Mouse (Mus musculus): ENCODE data around the gene Scgb3a1.
A peak's percentile ranks its signal among the peaks of the same experiment; 100 is the strongest.

Scgb3a1 gene

GRCm38 (mm10) chr11:49663310-49663709, at the start of gene Scgb3a1:
Scgb3a1 (plus strand) TSS chr11:49663610.
- no peak for DNase-seq

DNA sequence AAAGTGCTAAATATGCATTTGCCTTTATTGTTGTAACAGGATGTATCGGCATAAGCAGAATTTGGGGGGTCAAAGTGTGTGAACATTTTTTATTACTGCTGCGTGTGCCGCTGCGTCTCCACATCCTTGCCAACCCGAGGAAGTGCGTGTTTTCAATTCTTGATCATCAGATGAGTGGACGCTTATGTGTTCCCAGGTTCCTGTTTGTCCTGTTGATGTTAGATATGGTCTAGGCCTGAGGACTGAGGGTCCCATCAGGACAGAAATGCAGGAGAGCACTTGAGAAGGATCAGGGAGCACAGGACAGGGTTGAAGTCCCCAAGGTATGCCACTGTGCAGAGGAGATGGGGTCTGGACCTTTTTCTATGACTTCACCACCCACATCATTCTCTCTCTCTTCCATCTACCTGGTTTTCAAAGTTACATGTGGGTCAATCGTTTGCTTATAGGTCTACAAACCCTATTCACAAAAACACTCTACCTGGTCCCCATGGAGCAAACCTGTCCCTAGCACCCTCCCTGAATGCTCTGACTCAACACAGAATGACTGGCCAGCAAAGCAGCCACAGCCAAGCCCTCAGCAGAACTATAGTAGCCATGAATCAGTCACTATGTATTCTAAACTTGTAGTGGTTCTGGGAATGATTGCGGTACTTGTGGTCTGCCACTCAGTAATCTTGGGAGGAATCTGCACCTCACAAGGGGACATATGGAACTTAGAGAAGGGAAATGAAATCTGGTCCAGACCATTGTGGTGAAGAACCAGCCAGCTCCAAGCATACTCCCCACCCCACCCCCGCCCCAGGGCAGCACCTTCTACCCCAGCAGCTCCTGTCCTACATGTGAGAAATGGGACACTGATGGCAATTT, 47.3 kb upstream of the Scgb3a1 start:
- no peak for DNase-seq

- DNase-seq, result no peak
Measured at GRCm38 (mm10) chr11:49618476-49618875, 44.9 kb upstream of the Scgb3a1 start.

- DNase-seq, result peak in 1 of 2 experiments; percentile 22
Measured at GRCm38 (mm10) chr11:49621953-49622352, 41.5 kb upstream of the Scgb3a1 start.

GRCm38 (mm10) chr11:49624156-49624555, 39.3 kb upstream of the Scgb3a1 start:
- DNase-seq, result no peak

DNA sequence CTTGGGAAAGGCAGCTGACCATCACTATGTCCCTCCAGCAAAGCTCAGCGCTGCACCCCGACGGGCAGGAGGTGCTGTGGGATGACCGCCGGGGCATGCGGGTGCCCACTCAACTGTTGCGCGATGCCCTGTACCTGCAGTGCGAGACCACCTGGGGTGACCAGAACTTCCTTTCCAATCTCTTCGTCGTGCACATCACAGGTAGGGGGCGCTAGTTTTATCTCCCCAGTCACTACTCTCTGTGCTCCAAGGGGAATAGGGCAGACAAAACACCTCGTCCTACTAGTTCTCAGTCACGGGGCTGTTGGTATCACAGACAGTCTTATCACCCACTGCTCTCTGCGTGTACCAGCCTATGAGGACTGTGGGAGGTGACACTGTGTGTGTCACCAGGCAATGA, 37.5 kb upstream of the Scgb3a1 start:
- DNase-seq, result no peak

- no peak for DNase-seq
Measured at GRCm38 (mm10) chr11:49626748-49627147, 36.7 kb upstream of the Scgb3a1 start.

DNA sequence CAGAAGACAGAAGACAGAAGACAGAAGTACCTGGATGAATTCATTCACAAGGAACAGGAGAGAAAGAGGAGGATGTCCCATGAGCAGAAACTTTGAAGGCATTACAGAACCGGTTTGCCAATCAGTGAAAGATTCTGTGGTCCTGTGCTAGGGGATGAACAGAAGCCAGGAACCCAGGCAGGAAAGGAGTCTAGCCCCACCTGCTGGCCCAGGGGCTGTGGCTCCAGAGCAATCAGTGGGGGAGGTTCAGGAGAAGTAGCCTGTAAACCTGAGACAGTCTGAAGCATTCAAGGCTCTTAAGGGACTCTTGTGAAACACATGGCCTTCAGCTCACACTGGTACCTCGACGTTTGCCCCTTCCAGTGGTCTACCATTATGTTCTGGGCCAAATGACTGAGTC, 32.3 kb upstream of the Scgb3a1 start:
- DNase-seq, result peak in 1 of 2 experiments; percentile 19

GRCm38 (mm10) chr11:49632256-49632655, 31.2 kb upstream of the Scgb3a1 start:
- peak; percentile 32 to 38 for DNase-seq

DNA sequence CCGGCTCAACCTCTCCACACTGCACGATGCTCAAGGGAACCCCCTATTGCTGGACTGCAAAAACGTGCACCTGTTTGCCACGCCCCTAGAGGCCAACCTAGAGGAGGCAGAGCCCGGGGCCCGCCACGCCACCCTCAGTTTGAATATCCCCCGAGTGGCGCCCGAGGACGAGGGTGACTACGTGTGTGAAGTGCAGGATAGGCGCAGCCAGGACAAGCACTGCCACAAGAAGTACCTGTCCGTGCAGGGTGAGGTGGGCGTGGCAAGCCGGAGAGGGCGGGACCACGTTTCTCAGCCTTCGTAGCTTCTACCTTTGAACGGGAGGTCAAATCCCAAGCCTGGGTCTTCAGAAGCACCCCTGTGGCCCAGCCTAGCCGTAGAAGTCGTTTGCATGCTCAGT, 29.3 kb upstream of the Scgb3a1 start:
- peak in 1 of 2 experiments; percentile 28 for DNase-seq

- DNase-seq, result no peak
Measured at GRCm38 (mm10) chr11:49635671-49636070, 27.7 kb upstream of the Scgb3a1 start.

- no peak for DNase-seq
Measured at GRCm38 (mm10) chr11:49636449-49636848, 27.0 kb upstream of the Scgb3a1 start.

- no peak for DNase-seq
Measured at GRCm38 (mm10) chr11:49645677-49646076, 17.7 kb upstream of the Scgb3a1 start.

DNA sequence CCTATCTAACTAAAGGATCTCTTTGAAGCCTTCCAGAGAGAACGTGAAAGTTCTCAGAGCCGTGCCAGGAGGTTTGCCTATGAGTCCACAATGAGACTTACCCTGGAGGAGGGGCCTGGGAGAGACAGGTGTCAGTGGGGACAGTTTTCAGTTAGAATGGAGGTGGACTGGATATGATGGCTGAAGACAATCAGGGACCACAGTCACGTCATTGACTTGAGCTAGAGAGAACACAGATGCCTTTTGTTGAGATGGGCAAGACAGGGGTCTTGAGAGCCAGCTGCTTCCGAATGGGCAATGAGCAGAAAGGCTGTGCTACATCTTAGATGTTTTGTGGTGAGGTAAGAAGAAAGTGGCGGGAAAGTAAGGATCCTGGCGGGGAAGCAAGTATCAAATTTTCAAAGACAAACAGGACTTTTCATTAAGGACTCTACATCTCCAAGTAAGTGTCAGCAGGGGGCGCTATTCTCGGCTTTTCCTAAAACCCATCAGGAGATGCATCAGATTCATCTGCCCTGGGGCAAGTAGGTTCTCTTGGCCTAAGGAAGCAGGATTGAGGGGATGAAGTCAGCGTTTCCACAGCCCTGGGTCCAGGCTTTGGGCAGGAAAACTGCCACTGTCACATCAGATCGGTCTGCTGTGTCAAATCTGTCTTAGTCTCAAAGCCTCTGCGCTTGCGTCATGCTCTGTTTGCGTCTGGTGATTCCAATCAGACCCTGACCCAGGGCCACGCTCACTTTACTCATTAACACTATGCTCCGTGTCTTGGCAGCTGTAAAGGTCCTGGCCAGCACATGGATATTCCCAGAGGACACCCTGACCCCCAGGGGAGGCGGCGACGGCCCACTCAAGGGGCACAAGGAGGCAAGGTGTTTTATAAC, 13.1 kb upstream of the Scgb3a1 start:
- DNase-seq, result peak; percentile 67 to 75

DNA sequence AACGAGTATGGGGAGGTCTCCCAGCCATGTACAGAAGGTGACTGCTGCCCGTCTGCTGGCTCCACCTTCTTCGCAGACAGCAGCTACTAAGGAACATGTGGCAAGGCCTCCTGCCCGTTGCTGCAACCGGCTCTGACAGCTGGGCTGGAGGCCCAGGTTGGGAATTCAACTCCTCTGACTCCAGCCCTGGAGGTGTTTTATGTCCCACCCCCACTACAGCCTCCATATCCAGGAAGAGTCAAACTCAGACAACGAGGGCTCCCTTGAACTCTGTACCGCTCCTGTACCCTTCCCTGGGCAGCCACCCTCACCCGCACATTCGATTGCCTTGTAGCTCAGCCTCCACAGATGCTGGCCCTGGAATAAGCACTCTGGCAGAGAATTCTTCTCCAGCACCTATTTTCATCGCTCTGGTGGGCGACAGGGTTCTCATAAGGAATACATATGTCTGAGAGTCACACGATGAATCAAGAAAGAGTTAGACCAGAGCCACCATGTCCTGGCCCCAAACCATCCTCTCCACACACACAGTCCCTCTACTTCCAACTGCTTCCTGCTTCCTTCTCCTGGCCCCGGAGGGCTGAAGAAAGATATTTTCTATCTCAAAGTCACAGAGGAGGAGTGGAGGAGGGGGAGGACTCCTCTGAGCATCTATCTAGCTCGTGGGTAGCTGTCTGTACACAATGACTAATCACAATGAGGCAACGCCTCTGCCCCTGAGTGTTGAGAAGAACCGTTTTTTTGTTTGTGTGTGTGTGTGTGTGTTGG, 12.2 kb upstream of the Scgb3a1 start:
- no peak for DNase-seq

- no peak for DNase-seq
Measured at GRCm38 (mm10) chr11:49651762-49652322, 11.6 kb upstream of the Scgb3a1 start.

GRCm38 (mm10) chr11:49652401-49653078, 10.9 kb upstream of the Scgb3a1 start:
- peak; percentile 58 to 90 for DNase-seq

GRCm38 (mm10) chr11:49653079-49653408, 10.4 kb upstream of the Scgb3a1 start:
- no peak for DNase-seq

DNA sequence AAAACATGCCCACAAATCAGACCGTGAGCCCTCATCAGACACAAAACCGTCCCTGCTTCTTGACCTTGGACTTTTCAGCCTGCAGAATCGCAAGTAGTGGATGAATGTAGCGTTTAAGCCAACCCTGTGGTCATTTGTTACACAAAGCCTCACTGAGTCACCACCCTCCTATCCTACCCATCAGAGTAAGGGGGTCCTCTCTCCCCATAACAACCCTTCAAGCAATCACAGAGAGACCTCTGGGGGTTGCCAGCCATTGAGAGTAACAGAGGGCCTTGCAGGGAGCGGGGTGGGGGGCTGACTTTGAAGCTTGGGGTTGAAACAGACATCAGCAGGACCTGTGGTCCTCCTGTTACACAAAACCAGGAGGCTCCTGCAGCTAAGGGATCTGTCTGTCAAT, 8.8 kb upstream of the Scgb3a1 start:
- DNase-seq, result no peak

GRCm38 (mm10) chr11:49655501-49655900, 7.9 kb upstream of the Scgb3a1 start:
- no peak for DNase-seq

DNA sequence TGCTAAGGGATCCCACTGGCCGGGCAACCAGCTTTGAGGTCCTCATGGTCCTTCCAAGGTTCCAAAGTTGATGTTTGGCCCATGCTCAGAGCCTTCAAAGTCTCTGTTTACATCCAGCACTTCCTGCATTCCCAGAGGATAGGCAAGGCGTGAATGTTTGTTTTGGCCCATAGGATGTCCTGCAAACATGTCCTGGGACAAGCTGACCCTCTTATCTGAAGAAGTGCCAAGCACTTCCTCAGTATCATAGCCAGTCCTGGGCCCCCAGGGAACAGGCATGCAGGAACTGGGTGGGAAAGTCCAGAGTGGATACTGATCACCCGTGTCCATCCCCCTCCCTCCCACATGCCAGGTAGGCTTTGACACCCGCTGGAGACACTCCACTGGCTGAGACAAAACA, 5.3 kb upstream of the Scgb3a1 start:
- no peak for DNase-seq

Measured in kidney, adult 8-10 months (tissue).